17 mouse cellular contexts compared by ENCODE assay signal in the genomic region with DNA sequence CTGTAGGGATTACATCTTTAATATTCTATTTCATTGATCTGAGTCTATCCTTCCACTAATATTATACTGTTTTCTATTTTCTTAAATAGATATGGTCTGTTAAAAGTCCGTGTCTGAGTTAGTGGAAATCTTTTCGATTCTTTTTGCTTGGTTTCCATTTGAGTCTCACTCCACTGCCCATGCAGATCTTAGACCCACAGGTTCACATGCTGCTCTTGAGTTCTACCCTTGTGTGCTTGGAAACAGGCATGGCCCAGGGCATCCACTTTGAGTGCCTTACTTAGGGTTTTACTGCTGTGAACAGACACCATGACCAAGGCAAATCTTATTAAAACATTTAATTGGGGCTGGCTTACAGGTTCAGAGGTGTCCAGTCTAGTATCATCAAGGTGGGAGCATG. TPM values are rescaled to one million over a fixed set of nuclear protein-coding genes. Genes with fewer than 3 reads are reported as not detected.
DNase-seq lines count a peak whose midpoint lies in the region; ATAC-seq and TF ChIP-seq lines count a peak whose summit lies in the region.
"Had no signal": no experiment of that assay in that cellular context is flagged by ENCODE, and none has a peak within 500 bp of the region (broad histone marks: within the 10 kb centered on the region; RNA-seq: fewer than 3 reads in every experiment).

No protein-coding gene starts in this region.

- H3K4me2 ChIP-seq in liver, postnatal 0 days (ENCODE audit: low read depth, low read length) = no peak overlapping the region
- no peak overlapping the region for H3K4me2 ChIP-seq in liver, embryonic 11.5 days
- H3K4me2 ChIP-seq: embryonic facial prominence, embryonic 12.5 days; forebrain, embryonic 12.5 days had no signal

- H3K36me3 ChIP-seq in liver, postnatal 0 days (replicated peaks; ENCODE audit: insufficient read depth, low read length) = no peaks in the 10 kb centered on the region
- no peaks in the 10 kb centered on the region for H3K36me3 ChIP-seq in liver, embryonic 11.5 days (ENCODE audit: control insufficient read depth, insufficient read depth, low read length)
- no peaks in the 10 kb centered on the region for H3K36me3 ChIP-seq in spleen, adult 2 months (ENCODE audit: control insufficient read depth, insufficient read depth, low read length)
- H3K36me3 ChIP-seq: embryonic facial prominence, embryonic 10.5 days; embryonic facial prominence, embryonic 12.5 days; forebrain, embryonic 12.5 days had no signal

- intact Hi-C loops in heart, postnatal 36 days (cut with DNase I) = no loop called here

- no peak for TF ChIP-seq EP300 in liver, postnatal 0 days (IDR thresholded peaks at IDR 0.05; ENCODE audit: low read depth)

- H3K9ac ChIP-seq in liver, postnatal 0 days (replicated peaks) = no peak overlapping the region
- H3K9ac ChIP-seq in liver, embryonic 11.5 days (ENCODE audit: low read depth, low read length) = no peak overlapping the region
- H3K9ac ChIP-seq: embryonic facial prominence, embryonic 12.5 days; forebrain, embryonic 12.5 days had no signal

- no peaks in the 10 kb centered on the region for H3K9me3 ChIP-seq in liver, postnatal 0 days (ENCODE audit: low read length)
- no peaks in the 10 kb centered on the region for H3K9me3 ChIP-seq in liver, embryonic 11.5 days (ENCODE audit: control insufficient read depth, low read length)
- H3K9me3 ChIP-seq: embryonic facial prominence, embryonic 10.5 days; embryonic facial prominence, embryonic 12.5 days; forebrain, embryonic 12.5 days had no signal

- TF ChIP-seq CTCF in liver, postnatal 0 days (IDR thresholded peaks at IDR 0.05; ENCODE audit: low read depth) = no peak
- no peak for TF ChIP-seq CTCF in spleen, adult 2 months (IDR thresholded peaks at IDR 0.05; ENCODE audit: extremely low read depth, insufficient read depth, insufficient read length, insufficient replicate concordance)

- ATAC-seq in liver, postnatal 0 days = no peak; the same call in 1 of the 2 replicates
- no peak for ATAC-seq in liver, embryonic 11.5 days (replicated peaks; ENCODE audit: low FRiP score)
- ATAC-seq: forebrain, embryonic 14.5 days; forebrain, embryonic 16.5 days had no signal

- peak overlapping the region; percentile 51; the same call in 1 of the 2 replicates for H3K27ac ChIP-seq in liver, postnatal 0 days (ENCODE audit: low read depth)
- no peak overlapping the region for H3K27ac ChIP-seq in liver, embryonic 11.5 days (ENCODE audit: low read depth, low read length)
- peak overlapping the region; percentile 83 for H3K27ac ChIP-seq in spleen, adult 2 months (ENCODE audit: insufficient read depth, low read length)
- H3K27ac ChIP-seq: embryonic facial prominence, embryonic 10.5 days; embryonic facial prominence, embryonic 12.5 days; forebrain, embryonic 12.5 days had no signal

- DNase-seq in heart, adult 11 months = peak; percentile 64
- DNase-seq in heart, postnatal 36 days = no peak
- no peak for DNase-seq in liver, postnatal 0 days
- no peak for DNase-seq in liver, embryonic 11.5 days (ENCODE audit: low spot score)
- DNase-seq in spleen, adult 2 months (ENCODE audit: low read depth in 1 of 2, low spot score in 2 of 2) = peak in 1 of 2 experiments; percentile 42
- no peak for DNase-seq in spleen, postnatal 14 days (ENCODE audit: low spot score in 2 of 2)
- DNase-seq in cerebellum, adult 11-12 months = no peak
- DNase-seq: adrenal gland, adult 2 months; adrenal gland, postnatal 10 days; adrenal gland, postnatal 25 days; cerebellum, adult 11 months; cerebellum, postnatal 25 days had no signal

- peaks cover 3% of the 10 kb centered on the region; the same call in 1 of the 2 replicates for H3K4me1 ChIP-seq in liver, postnatal 0 days (ENCODE audit: insufficient read depth)
- H3K4me1 ChIP-seq in liver, embryonic 11.5 days (replicated peaks; ENCODE audit: control insufficient read depth, insufficient read depth, low read length) = no peaks in the 10 kb centered on the region
- peaks cover 16% of the 10 kb centered on the region; the same call in 1 of the 2 replicates for H3K4me1 ChIP-seq in spleen, adult 2 months (ENCODE audit: control insufficient read depth, insufficient read depth, insufficient read length)
- H3K4me1 ChIP-seq: embryonic facial prominence, embryonic 10.5 days; embryonic facial prominence, embryonic 12.5 days; forebrain, embryonic 12.5 days had no signal

- no peaks in the 10 kb centered on the region for H3K27me3 ChIP-seq in liver, postnatal 0 days (ENCODE audit: insufficient read depth, low read length)
- H3K27me3 ChIP-seq in liver, embryonic 11.5 days (replicated peaks; ENCODE audit: control insufficient read depth, insufficient read depth, low read length) = no peaks in the 10 kb centered on the region
- no peaks in the 10 kb centered on the region for H3K27me3 ChIP-seq in spleen, adult 2 months (ENCODE audit: control insufficient read depth, insufficient read depth, low read length)
- H3K27me3 ChIP-seq: embryonic facial prominence, embryonic 12.5 days; forebrain, embryonic 12.5 days had no signal

- no peak for TF ChIP-seq POLR2A in spleen, adult 2 months (IDR thresholded peaks at IDR 0.05; ENCODE audit: low read depth, low read length)

- no peak overlapping the region for H3K4me3 ChIP-seq in liver, postnatal 0 days (ENCODE audit: low read depth, low read length)
- no peak overlapping the region for H3K4me3 ChIP-seq in liver, embryonic 11.5 days (ENCODE audit: low read depth, low read length)
- H3K4me3 ChIP-seq in spleen, adult 2 months (ENCODE audit: extremely low read depth, insufficient read depth, insufficient read length) = no peak overlapping the region
- H3K4me3 ChIP-seq: embryonic facial prominence, embryonic 10.5 days; embryonic facial prominence, embryonic 12.5 days; forebrain, embryonic 12.5 days had no signal

- WGBS in liver, postnatal 0 days (ENCODE audit: insufficient replicate concordance) = 72% methylated on average over 2 of the region's 2 CpGs
- WGBS in liver, embryonic 11.5 days = 82% methylated on average over 2 of the region's 2 CpGs
- 41% methylated on average over 2 of the region's 2 CpGs for WGBS in spleen, adult 2 months

RNA-seq across cellular contexts. Expression of gene Psma1, which starts 24.9 kb away (rescaled TPM):
- total RNA-seq in heart, postnatal 36 days (2021) = 100 to 1,000 TPM; 134 to 146 TPM
- polyA plus RNA-seq in liver, postnatal 0 days (2015; fragmentation: Nextera tagmentation; extraction: Ambion mirVana) = 163 and 170 TPM in 2 replicates
- 457 and 496 TPM in 2 replicates for polyA plus RNA-seq in liver, embryonic 11.5 days (2014; fragmentation: Nextera tagmentation; extraction: Ambion mirVana)
- 42.6 and 42.7 TPM in 2 replicates for polyA plus RNA-seq in spleen, adult 2 months (2012; rRNA removed)

RNA-seq across cellular contexts. Expression of gene Copb1, which starts 46.3 kb away (rescaled TPM):
- total RNA-seq in heart, postnatal 36 days (2021) = 10 to 100 TPM; 43.7 to 44.1 TPM
- polyA plus RNA-seq in liver, postnatal 0 days (2015; fragmentation: Nextera tagmentation; extraction: Ambion mirVana) = 51.4 and 53.2 TPM in 2 replicates
- polyA plus RNA-seq in liver, embryonic 11.5 days (2014; fragmentation: Nextera tagmentation; extraction: Ambion mirVana) = 102 and 117 TPM in 2 replicates
- 13.3 and 16.9 TPM in 2 replicates for polyA plus RNA-seq in spleen, adult 2 months (2012; rRNA removed)
